Mouse (Mus musculus): ENCODE measurements at regions not wholly inside any gene's neighbourhood (a gene's known extent, or its start where the extent isn't known, plus 50 kb on each side); places are given as distances from the start of the nearest gene placed in this dataset.
A peak's percentile ranks its signal among the peaks of the same experiment; 100 is the strongest.

- H3K9me3 ChIP-seq (replicated peaks; ENCODE audit: low read length) = no peaks in the 10 kb centered on the region
- no peaks in the 10 kb centered on the region for H3K36me3 ChIP-seq (ENCODE audit: insufficient read depth, low read length)
- H3K4me1 ChIP-seq (replicated peaks; ENCODE audit: insufficient read depth, low read length) = no peaks in the 10 kb centered on the region
- DNase-seq (ENCODE audit: low spot score) = peak; percentile 63
- no peak for TF ChIP-seq CTCF (IDR thresholded peaks at IDR 0.05; ENCODE audit: low read depth)
- H3K27ac ChIP-seq = no peak overlapping the region
- no peak overlapping the region for H3K4me3 ChIP-seq (replicated peaks; ENCODE audit: low read depth, low read length)
- no peak for ATAC-seq (replicated peaks; ENCODE audit: low FRiP score, low read depth)
- H3K9ac ChIP-seq (ENCODE audit: low read depth, low read length) = no peak overlapping the region
- H3K4me2 ChIP-seq (ENCODE audit: low read length) = no peak overlapping the region
- H3K27me3 ChIP-seq (ENCODE audit: insufficient read depth, low read length) = no peaks in the 10 kb centered on the region
- WGBS = 24% methylated on average over 1 of the region's 1 CpGs
These were observed 83.7 kb upstream of the Lama2 start for GRCm38 (mm10) chr10:27703260-27703659.

- DNase-seq (ENCODE audit: low spot score) (no peak), ATAC-seq (replicated peaks; ENCODE audit: low FRiP score, low read depth) (no peak)
- H3K9me3 ChIP-seq (replicated peaks; ENCODE audit: low read length) = no peaks in the 10 kb centered on the region
- H3K27ac ChIP-seq = no peak overlapping the region
- H3K27me3 ChIP-seq (ENCODE audit: insufficient read depth, low read length) = no peaks in the 10 kb centered on the region
- H3K4me3 ChIP-seq (replicated peaks; ENCODE audit: low read depth, low read length) = no peak overlapping the region
- no peaks in the 10 kb centered on the region for H3K4me1 ChIP-seq (replicated peaks; ENCODE audit: insufficient read depth, low read length)
- WGBS = 79% methylated on average over 6 of the region's 6 CpGs
- H3K36me3 ChIP-seq (ENCODE audit: insufficient read depth, low read length) = no peaks in the 10 kb centered on the region
- TF ChIP-seq CTCF (IDR thresholded peaks at IDR 0.05; ENCODE audit: low read depth) = no peak
- no peak overlapping the region for H3K4me2 ChIP-seq (ENCODE audit: low read length)
- H3K9ac ChIP-seq (ENCODE audit: low read depth, low read length) = no peak overlapping the region
These were observed 78.7 kb upstream of the Lama2 start for GRCm38 (mm10) chr10:27698305-27698704.

GRCm38 (mm10) chr10:27681376-27681775 is 61.8 kb upstream of the Lama2 start:
- Histone ChIP-seq H3K9me3 (replicated peaks; ENCODE audit: low read length) (no peaks in the 10 kb centered on the region), H3K27me3 (ENCODE audit: insufficient read depth, low read length) (no peaks in the 10 kb centered on the region), H3K9ac (ENCODE audit: low read depth, low read length) (no peak overlapping the region), H3K4me1 (replicated peaks; ENCODE audit: insufficient read depth, low read length) (no peaks in the 10 kb centered on the region), H3K4me2 (ENCODE audit: low read length) (no peak overlapping the region), H3K27ac (no peak overlapping the region), H3K36me3 (ENCODE audit: insufficient read depth, low read length) (no peaks in the 10 kb centered on the region), H3K4me3 (replicated peaks; ENCODE audit: low read depth, low read length) (no peak overlapping the region)
- ATAC-seq (replicated peaks; ENCODE audit: low FRiP score, low read depth) (no peak), DNase-seq (ENCODE audit: low spot score) (no peak)
- no peak for TF ChIP-seq CTCF (IDR thresholded peaks at IDR 0.05; ENCODE audit: low read depth)
- WGBS = 83% methylated on average over 2 of the region's 2 CpGs

- Histone ChIP-seq H3K9me3 (replicated peaks; ENCODE audit: low read length) (no peaks in the 10 kb centered on the region), H3K9ac (ENCODE audit: low read depth, low read length) (no peak overlapping the region), H3K4me1 (replicated peaks; ENCODE audit: insufficient read depth, low read length) (no peaks in the 10 kb centered on the region), H3K4me2 (ENCODE audit: low read length) (no peak overlapping the region), H3K36me3 (ENCODE audit: insufficient read depth, low read length) (no peaks in the 10 kb centered on the region), H3K27ac (no peak overlapping the region), H3K27me3 (ENCODE audit: insufficient read depth, low read length) (no peaks in the 10 kb centered on the region), H3K4me3 (replicated peaks; ENCODE audit: low read depth, low read length) (no peak overlapping the region)
- WGBS = 78% methylated on average over 1 of the region's 1 CpGs
- peak; percentile 60 for TF ChIP-seq CTCF (IDR thresholded peaks at IDR 0.05; ENCODE audit: low read depth)
- DNase-seq (ENCODE audit: low spot score) (peak; percentile 45), ATAC-seq (replicated peaks; ENCODE audit: low FRiP score, low read depth) (no peak)
These were observed 56.0 kb upstream of the Lama2 start for GRCm38 (mm10) chr10:27675579-27675978.

- Histone ChIP-seq H3K9me3 (replicated peaks; ENCODE audit: low read length) (no peaks in the 10 kb centered on the region), H3K4me3 (replicated peaks; ENCODE audit: low read depth, low read length) (no peak overlapping the region), H3K27me3 (ENCODE audit: insufficient read depth, low read length) (no peaks in the 10 kb centered on the region), H3K36me3 (ENCODE audit: insufficient read depth, low read length) (no peaks in the 10 kb centered on the region), H3K4me1 (replicated peaks; ENCODE audit: insufficient read depth, low read length) (no peaks in the 10 kb centered on the region), H3K4me2 (ENCODE audit: low read length) (no peak overlapping the region), H3K27ac (no peak overlapping the region), H3K9ac (ENCODE audit: low read depth, low read length) (no peak overlapping the region)
- no peak for TF ChIP-seq CTCF (IDR thresholded peaks at IDR 0.05; ENCODE audit: low read depth)
- peak; percentile 50 for DNase-seq (ENCODE audit: low spot score)
- 74% methylated on average over 4 of the region's 4 CpGs for WGBS
- ATAC-seq (replicated peaks; ENCODE audit: low FRiP score, low read depth) = no peak
These were observed 54.8 kb upstream of the Lama2 start for GRCm38 (mm10) chr10:27674379-27674778.
